Mouse (Mus musculus) liver, embryonic 14.5 days (tissue): ENCODE results near the gene Nfx1.

Experiments
- CTCF ChIP-seq: IDR thresholded peaks from 2 replicates; pipeline ENCODE4 v1.5.1; 2016; ENCODE audit warnings: antibody characterized with exemption, low read depth, control low read depth
- EP300 ChIP-seq: IDR thresholded peaks from 2 replicates; pipeline ENCODE4 v1.6.1; 2016; ENCODE audit warnings: antibody characterized with exemption, low read depth

GRCm38 (mm10) chr4:40997916-40998315 is 27.2 kb downstream of the Nfx1 start:
- TF ChIP-seq CTCF (no peak), EP300 (peak; percentile 57; the same call in 1 of the 2 replicates)
